Mouse (Mus musculus) limb, embryonic 15.5 days (tissue): ENCODE data around the gene Fkbp10. TPM values are rescaled to one million over a fixed set of nuclear protein-coding genes. Genes with fewer than 3 reads are reported as not detected.

Experiments used
- ATAC-seq: fragments of 200-750 bp; cut with Nextera tagmentation; 2 replicates; pipeline ENCODE4 v1.8.0; 2017; ENCODE audit warnings: low read depth, moderate TSS enrichment; ENCODE audit not compliant: insufficient number of reproducible peaks, low FRiP score, low TSS enrichment
- H3K27ac ChIP-seq: fragments of 300-500 bp; sonication (generic); 2 replicates; pipeline ENCODE4 v1.5.1; 2015; ENCODE audit warnings: moderate library complexity, mild to moderate bottlenecking, inconsistent platforms
- H3K27me3 ChIP-seq: fragments of 300-500 bp; sonication (generic); 2 replicates; pipeline ENCODE4 v1.6.1; 2015; ENCODE audit warnings: inconsistent platforms
- H3K36me3 ChIP-seq: fragments of 300-500 bp; sonication (generic); 2 replicates; pipeline ENCODE4 v1.6.1; 2015; ENCODE audit warnings: inconsistent platforms
- H3K4me1 ChIP-seq: fragments of 300-500 bp; sonication (generic); 2 replicates; pipeline ENCODE4 v1.6.1; 2015; ENCODE audit warnings: inconsistent platforms
- H3K4me2 ChIP-seq: fragments of 300-500 bp; sonication (generic); 2 replicates; pipeline ENCODE4 v1.6.1; 2015; ENCODE audit warnings: mild to moderate bottlenecking, inconsistent platforms
- H3K4me3 ChIP-seq: fragments of 300-500 bp; sonication (generic); 2 replicates; pipeline ENCODE4 v1.5.1; 2015; ENCODE audit warnings: mild to moderate bottlenecking, inconsistent platforms
- H3K9ac ChIP-seq: fragments of 300-500 bp; sonication (generic); 2 replicates; pipeline ENCODE4 v1.6.1; 2015; ENCODE audit warnings: inconsistent platforms
- H3K9me3 ChIP-seq: fragments of 300-500 bp; sonication (generic); 2 replicates; pipeline ENCODE4 v1.6.1; 2016; ENCODE audit warnings: inconsistent platforms
- WGBS: fragments of 180-500 bp; shearing (Covaris S2); methylation state at CpG from one replicate; pipeline ENCODE4 v1.1.7; 2015; 5-methylcytosine and 5-hydroxymethylcytosine counted together
- microRNA-seq: library from miRNA; unstranded; fragments of <30 nt; microRNA quantifications from one replicate; pipeline ENCODE4, GENCODE M21; 2016
- polyA plus RNA-seq: library from polyadenylated mRNA; unstranded; fragments of >200 nt; fragmentation: Nextera tagmentation; extraction: Ambion mirVana; gene quantifications from 2 replicates; pipeline ENCODE4 v1.2.1, GENCODE M21; 2015

The Fkbp10 gene
- polyA plus RNA-seq, 1 experiment from 2014 or later = 210 TPM

- Histone ChIP-seq H3K9ac (no peak overlapping the region), H3K4me2 (no peak overlapping the region), H3K9me3 (no peaks in the 10 kb centered on the region), H3K27me3 (no peaks in the 10 kb centered on the region), H3K4me1 (no peaks in the 10 kb centered on the region), H3K27ac (no peak overlapping the region), H3K4me3 (no peak overlapping the region), H3K36me3 (peaks cover 35% of the 10 kb centered on the region)
- WGBS = 89% methylated on average over 10 of the region's 10 CpGs
- ATAC-seq = no peak
These were observed 47.2 kb downstream of the Fkbp10 start for GRCm38 (mm10) chr11:100462699-100463098.

GRCm38 (mm10) chr11:100465229-100465792 is 49.8 kb downstream of the Fkbp10 start:
- Histone ChIP-seq H3K4me3 (no peak overlapping the region), H3K9me3 (no peaks in the 10 kb centered on the region), H3K4me1 (peaks cover 6% of the 10 kb centered on the region), H3K27ac (no peak overlapping the region), H3K36me3 (peaks cover 24% of the 10 kb centered on the region), H3K9ac (no peak overlapping the region), H3K27me3 (no peaks in the 10 kb centered on the region), H3K4me2 (no peak overlapping the region)
- no peak for ATAC-seq
- 89% methylated on average over 1 of the region's 1 CpGs for WGBS

GRCm38 (mm10) chr11:100465833-100466232 is 50.3 kb downstream of the Fkbp10 start:
- H3K27me3 ChIP-seq = no peaks in the 10 kb centered on the region
- no peak overlapping the region for H3K27ac ChIP-seq
- no peaks in the 10 kb centered on the region for H3K9me3 ChIP-seq
- WGBS = 77% methylated on average over 1 of the region's 1 CpGs
- H3K4me1 ChIP-seq = peaks cover 12% of the 10 kb centered on the region
- H3K36me3 ChIP-seq = peaks cover 24% of the 10 kb centered on the region
- no peak overlapping the region for H3K9ac ChIP-seq
- no peak overlapping the region for H3K4me3 ChIP-seq
- H3K4me2 ChIP-seq = no peak overlapping the region
- ATAC-seq = no peak

- Histone ChIP-seq H3K4me2 (peak overlapping the region; percentile 76), H3K27ac (peak overlapping the region; percentile 87), H3K27me3 (no peaks in the 10 kb centered on the region), H3K9ac (peak overlapping the region; percentile 93), H3K36me3 (peaks cover 9% of the 10 kb centered on the region; the same call in 1 of the 2 replicates), H3K4me3 (peak overlapping the region; percentile 93), H3K4me1 (peaks cover 18% of the 10 kb centered on the region), H3K9me3 (no peaks in the 10 kb centered on the region)
- no peak for ATAC-seq
- 4% methylated on average over 30 of the region's 30 CpGs for WGBS
These were observed 56.1 kb downstream of the Fkbp10 start for GRCm38 (mm10) chr11:100471352-100472196.

- under 1% methylated on average over 83 of the region's 83 CpGs for WGBS
- Histone ChIP-seq H3K4me3 (peak within 1 kb of the TSS; percentile 93), H3K36me3 (peaks cover 16% of the 10 kb centered on the region), H3K27me3 (no peaks in the 10 kb centered on the region), H3K4me1 (peaks cover 18% of the 10 kb centered on the region), H3K4me2 (peak within 1 kb of the TSS; percentile 76), H3K9ac (peak within 1 kb of the TSS; percentile 93), H3K9me3 (no peaks in the 10 kb centered on the region), H3K27ac (peak within 1 kb of the TSS; percentile 87)
- peak; percentile 91 for ATAC-seq
These were observed 56.9 kb downstream of the Fkbp10 start, which contains the start of gene Klhl11 for GRCm38 (mm10) chr11:100472197-100472934. TSS of gene Klhl11 (minus strand) at chr11:100472741.

GRCm38 (mm10) chr11:100472935-100473295 is 57.4 kb downstream of the Fkbp10 start:
- peak overlapping the region; percentile 93 for H3K4me3 ChIP-seq
- H3K9me3 ChIP-seq = no peaks in the 10 kb centered on the region
- peak overlapping the region; percentile 76; the same call in 1 of the 2 replicates for H3K4me2 ChIP-seq
- H3K27ac ChIP-seq = 0 out of 2 replicates have a peak overlapping the region, but pooled peaks have one; percentile 57
- 35% methylated on average over 5 of the region's 5 CpGs for WGBS
- H3K27me3 ChIP-seq = no peaks in the 10 kb centered on the region
- peaks cover 18% of the 10 kb centered on the region for H3K4me1 ChIP-seq
- ATAC-seq = no peak
- H3K36me3 ChIP-seq = peaks cover 18% of the 10 kb centered on the region
- H3K9ac ChIP-seq = no peak overlapping the region

Small RNAs within 50 kb of the gene (microRNA-seq; reads per million reads assigned to microRNA genes)
- gene Gm27374 = not detected

Other genes starting within 250 kb of the Fkbp10 start
- 0.13 and 0.24 TPM in 2 replicates for gene Krt9, start 222.5 kb upstream of the Fkbp10 start, polyA plus RNA-seq
- 1,243 and 1,298 TPM in 2 replicates for gene Krt14, start 208.1 kb upstream of the Fkbp10 start, polyA plus RNA-seq
- 11.7 and 16.2 TPM in 2 replicates for gene Krt16, start 166.8 kb upstream of the Fkbp10 start, polyA plus RNA-seq
- gene Krt17, start 154.7 kb upstream of the Fkbp10 start, polyA plus RNA-seq = 264 and 267 TPM in 2 replicates
- 0.15 TPM in 1 of 2 replicates, not detected in the other for gene Krt42, start 145.8 kb upstream of the Fkbp10 start, polyA plus RNA-seq
- gene Eif1, start 95.8 kb upstream of the Fkbp10 start, polyA plus RNA-seq = 1,535 and 1,764 TPM in 2 replicates
- gene Gast, start 81.3 kb upstream of the Fkbp10 start, polyA plus RNA-seq = 3.1 and 4.0 TPM in 2 replicates
- gene Hap1, start 59.6 kb upstream of the Fkbp10 start, polyA plus RNA-seq = 1.9 and 2.8 TPM in 2 replicates
- 305 and 309 TPM in 2 replicates for gene Jup, start 17.9 kb upstream of the Fkbp10 start, polyA plus RNA-seq
- gene P3h4, start 861 bp upstream of the Fkbp10 start, polyA plus RNA-seq = 107 and 114 TPM in 2 replicates
- gene Nt5c3b, start 26.1 kb downstream of the Fkbp10 start, polyA plus RNA-seq = 137 and 141 TPM in 2 replicates
- 0.64 and 0.70 TPM in 2 replicates for gene Klhl10, start 26.2 kb downstream of the Fkbp10 start, polyA plus RNA-seq
- 9.5 and 10.0 TPM in 2 replicates for gene Klhl11, start 57.0 kb downstream of the Fkbp10 start, polyA plus RNA-seq
- 181 and 189 TPM in 2 replicates for gene Acly, start 112.3 kb downstream of the Fkbp10 start, polyA plus RNA-seq
- 0.19 and 0.56 TPM in 2 replicates for gene Ttc25, start 129.9 kb downstream of the Fkbp10 start, polyA plus RNA-seq
- gene Cnp, start 159.2 kb downstream of the Fkbp10 start, polyA plus RNA-seq = 25.1 and 30.5 TPM in 2 replicates
- gene Nkiras2, start 203.5 kb downstream of the Fkbp10 start, polyA plus RNA-seq = 73.7 and 77.9 TPM in 2 replicates
- gene Dnajc7, start 204.5 kb downstream of the Fkbp10 start, polyA plus RNA-seq = 218 and 227 TPM in 2 replicates